Mouse (Mus musculus) ES-Bruce4 (cell line): Measurements from ENCODE around the gene Tnf. TPM values are rescaled to one million over a fixed set of nuclear protein-coding genes. Genes with fewer than 3 reads are reported as not detected.
A peak's percentile ranks its signal among the peaks of the same experiment; 100 is the strongest.

ENCODE experiments used
- H3K27ac ChIP-seq: 2 replicates; pipeline ENCODE4 v1.5.1; 2012; ENCODE audit warnings: low read length, inconsistent platforms; ENCODE audit not compliant: insufficient read depth
- H3K27me3 ChIP-seq: 2 replicates; pipeline ENCODE4 v1.6.1; 2012; ENCODE audit warnings: mild to moderate bottlenecking, low read length, inconsistent platforms; ENCODE audit not compliant: control insufficient read depth, poor library complexity, insufficient read depth, severe bottlenecking
- H3K36me3 ChIP-seq: 2 replicates; pipeline ENCODE4 v1.6.1; 2012; ENCODE audit warnings: inconsistent platforms, mild to moderate bottlenecking, low read length, moderate library complexity; ENCODE audit not compliant: control insufficient read depth, poor library complexity, insufficient read depth, severe bottlenecking
- H3K4me1 ChIP-seq: one replicate; pipeline ENCODE4 v1.8.1; 2011; ENCODE audit warnings: low read length; ENCODE audit not compliant: control insufficient read depth, insufficient read depth
- H3K4me3 ChIP-seq: 2 replicates; pipeline ENCODE4 v1.5.1; 2011; ENCODE audit warnings: low read depth, mild to moderate bottlenecking, low read length
- H3K9ac ChIP-seq: 2 replicates; pipeline ENCODE4 v1.6.1; 2012; ENCODE audit warnings: low read depth, mild to moderate bottlenecking, inconsistent platforms; ENCODE audit not compliant: poor library complexity, severe bottlenecking
- H3K9me3 ChIP-seq: replicated peaks from 2 replicates; pipeline ENCODE4 v1.6.1; 2012; ENCODE audit warnings: mild to moderate bottlenecking, low read length, inconsistent platforms; ENCODE audit not compliant: control insufficient read depth, poor library complexity, insufficient read depth, severe bottlenecking
- CTCF ChIP-seq: IDR thresholded peaks from one replicate; pipeline ENCODE4 v1.8.1; 2011; ENCODE audit warnings: low read depth, low read length
- EP300 ChIP-seq: IDR thresholded peaks from 2 replicates; pipeline ENCODE4 v1.6.1; 2011; ENCODE audit warnings: low read depth, low read length; ENCODE audit not compliant: insufficient read depth
- POLR2A ChIP-seq: IDR thresholded peaks from one replicate; pipeline ENCODE4 v1.8.1; 2011; ENCODE audit warnings: low read length; ENCODE audit not compliant: insufficient read depth
- polyA plus RNA-seq: library from polyadenylated mRNA; stranded (reverse); fragments of >200 nt; gene quantifications from 2 replicates; pipeline ENCODE4 v1.2.4, GENCODE M21; 2011; ENCODE audit warnings: low read depth; ENCODE audit not compliant: missing spikeins, insufficient read depth, insufficient read length

The Tnf gene
- polyA plus RNA-seq, 1 experiment = not detected

DNA sequence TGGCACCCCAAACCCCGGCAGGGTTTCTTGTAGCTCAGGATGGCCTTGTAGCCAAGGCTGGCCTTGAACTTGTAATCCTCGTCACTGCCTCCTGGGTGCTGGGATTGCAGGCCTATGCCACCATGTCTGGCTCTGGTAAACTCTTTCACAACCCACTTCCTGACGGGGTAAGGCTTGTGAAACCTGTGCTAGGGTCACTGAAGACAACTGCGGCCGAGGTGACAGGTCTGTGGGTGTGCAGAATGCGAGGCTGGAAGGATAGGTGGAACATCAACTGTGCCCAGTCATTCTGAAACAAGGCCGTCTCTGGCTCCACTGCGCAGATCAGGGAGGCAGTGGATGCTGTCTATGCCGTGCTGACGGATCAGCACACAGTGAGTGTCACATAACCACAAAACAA is 29.2 kb upstream of the Tnf start:
- TF ChIP-seq CTCF = no peak
- no peak for TF ChIP-seq POLR2A
- TF ChIP-seq EP300 = no peak
- Histone ChIP-seq H3K36me3 (peaks cover 9% of the 10 kb centered on the region; the same call in 1 of the 2 replicates), H3K9ac (no peak overlapping the region), H3K9me3 (no peaks in the 10 kb centered on the region), H3K27ac (no peak overlapping the region), H3K4me3 (no peak overlapping the region), H3K27me3 (no peaks in the 10 kb centered on the region), H3K4me1 (no peaks in the 10 kb centered on the region)

DNA sequence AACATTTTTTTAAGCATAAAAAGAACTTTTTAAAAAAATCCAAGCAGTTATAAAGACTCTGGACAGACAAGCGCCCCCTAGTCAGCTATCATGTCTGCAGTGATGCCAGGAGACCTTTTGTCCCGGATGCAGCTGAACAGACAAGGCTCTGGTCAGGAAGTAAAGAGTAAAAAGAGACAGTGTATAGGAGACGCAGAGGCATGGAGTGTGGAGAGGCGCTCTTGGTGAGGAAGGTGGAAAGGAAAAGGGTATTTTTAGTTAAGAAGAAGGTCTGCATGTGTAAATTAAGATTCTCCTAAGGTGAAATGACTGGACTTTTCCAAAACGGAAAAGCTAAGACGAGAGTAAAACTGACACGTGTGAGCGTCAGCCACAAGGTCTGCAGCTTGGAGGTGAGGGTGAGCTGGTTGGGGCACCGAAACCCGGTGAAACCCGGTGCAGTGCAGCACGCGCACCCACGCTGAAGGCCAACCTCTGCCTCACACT is 24.8 kb upstream of the Tnf start:
- peaks cover 9% of the 10 kb centered on the region; the same call in 1 of the 2 replicates for H3K36me3 ChIP-seq
- H3K27me3 ChIP-seq = no peaks in the 10 kb centered on the region
- H3K4me3 ChIP-seq = no peak overlapping the region
- no peak overlapping the region for H3K27ac ChIP-seq
- H3K9me3 ChIP-seq = no peaks in the 10 kb centered on the region
- H3K9ac ChIP-seq = no peak overlapping the region
- no peak for TF ChIP-seq CTCF
- no peak for TF ChIP-seq EP300
- no peak for TF ChIP-seq POLR2A
- H3K4me1 ChIP-seq = no peaks in the 10 kb centered on the region

DNA sequence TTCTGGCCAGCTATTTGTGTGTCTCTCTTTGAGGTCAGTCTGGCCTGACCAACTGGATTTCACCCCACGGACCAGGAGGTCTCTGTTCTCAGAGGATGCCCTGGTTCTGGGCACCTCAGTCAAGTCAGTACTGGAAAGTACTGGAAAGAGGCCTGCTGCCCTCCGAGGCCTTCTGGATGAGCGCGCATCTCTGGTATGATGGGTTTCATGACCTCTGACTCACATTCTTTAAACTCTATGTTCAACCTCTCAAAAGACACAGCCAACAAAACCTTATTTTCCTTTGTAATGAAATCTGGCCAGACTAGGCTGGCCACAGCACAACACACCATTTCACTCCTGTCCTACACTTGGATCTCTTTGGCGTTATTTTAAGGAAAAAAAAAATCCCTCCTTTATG is 23.6 kb upstream of the Tnf start:
- H3K9ac ChIP-seq = no peak overlapping the region
- H3K4me1 ChIP-seq = no peaks in the 10 kb centered on the region
- H3K27ac ChIP-seq = no peak overlapping the region
- H3K27me3 ChIP-seq = no peaks in the 10 kb centered on the region
- no peak overlapping the region for H3K4me3 ChIP-seq
- TF ChIP-seq CTCF = no peak
- TF ChIP-seq POLR2A = no peak
- no peak for TF ChIP-seq EP300
- H3K9me3 ChIP-seq = no peaks in the 10 kb centered on the region
- H3K36me3 ChIP-seq = peaks cover 3% of the 10 kb centered on the region; the same call in 1 of the 2 replicates

DNA sequence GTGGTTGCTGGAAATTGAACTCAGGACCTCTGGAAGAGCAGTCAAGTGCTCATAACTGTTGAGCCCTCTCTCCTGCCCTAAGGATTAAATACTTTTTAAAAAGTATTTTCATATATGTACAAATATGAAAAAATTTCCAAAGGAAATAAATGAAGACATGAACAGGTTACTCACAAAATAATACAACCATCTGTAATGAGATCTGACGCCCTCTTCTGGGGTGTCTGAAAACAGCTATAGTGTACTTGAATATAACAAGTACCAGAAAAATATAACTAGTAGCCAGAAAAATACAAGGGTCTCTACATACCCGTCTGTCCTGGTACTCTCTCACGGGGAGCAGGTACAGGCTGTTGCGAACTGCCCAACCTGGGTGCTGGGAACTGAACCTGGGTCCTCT is 22.8 kb upstream of the Tnf start:
- Histone ChIP-seq H3K4me3 (no peak overlapping the region), H3K4me1 (no peaks in the 10 kb centered on the region), H3K9ac (no peak overlapping the region), H3K27ac (no peak overlapping the region), H3K27me3 (no peaks in the 10 kb centered on the region), H3K36me3 (0 out of 2 replicates have a peak, but pooled peaks cover 3% of the 10 kb centered on the region), H3K9me3 (no peaks in the 10 kb centered on the region)
- no peak for TF ChIP-seq CTCF
- TF ChIP-seq POLR2A = no peak
- no peak for TF ChIP-seq EP300

DNA sequence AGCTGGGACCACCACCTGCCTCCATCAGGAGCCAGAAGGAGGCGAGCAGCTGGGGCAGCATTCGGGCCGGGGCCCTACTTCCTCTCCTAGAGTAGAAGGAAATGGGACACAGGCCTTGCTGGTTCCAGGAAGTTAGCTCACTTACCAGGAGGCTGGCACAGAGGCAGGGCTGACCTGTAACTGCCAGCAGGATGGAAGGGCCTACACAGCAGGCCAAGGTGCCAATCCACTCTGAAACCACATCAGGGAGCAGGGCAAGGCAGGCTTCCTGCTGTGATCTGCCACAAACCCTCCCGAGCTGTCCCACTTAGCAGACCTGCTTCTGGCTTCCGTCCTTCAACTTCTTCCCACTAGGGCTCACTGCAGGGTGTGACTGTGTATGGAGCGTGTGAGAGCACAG is 20.5 kb upstream of the Tnf start:
- Histone ChIP-seq H3K4me1 (no peaks in the 10 kb centered on the region), H3K36me3 (no peaks in the 10 kb centered on the region), H3K4me3 (no peak overlapping the region), H3K27me3 (no peaks in the 10 kb centered on the region), H3K9me3 (no peaks in the 10 kb centered on the region), H3K27ac (no peak overlapping the region), H3K9ac (no peak overlapping the region)
- TF ChIP-seq EP300 (no peak), CTCF (no peak), POLR2A (no peak)

DNA sequence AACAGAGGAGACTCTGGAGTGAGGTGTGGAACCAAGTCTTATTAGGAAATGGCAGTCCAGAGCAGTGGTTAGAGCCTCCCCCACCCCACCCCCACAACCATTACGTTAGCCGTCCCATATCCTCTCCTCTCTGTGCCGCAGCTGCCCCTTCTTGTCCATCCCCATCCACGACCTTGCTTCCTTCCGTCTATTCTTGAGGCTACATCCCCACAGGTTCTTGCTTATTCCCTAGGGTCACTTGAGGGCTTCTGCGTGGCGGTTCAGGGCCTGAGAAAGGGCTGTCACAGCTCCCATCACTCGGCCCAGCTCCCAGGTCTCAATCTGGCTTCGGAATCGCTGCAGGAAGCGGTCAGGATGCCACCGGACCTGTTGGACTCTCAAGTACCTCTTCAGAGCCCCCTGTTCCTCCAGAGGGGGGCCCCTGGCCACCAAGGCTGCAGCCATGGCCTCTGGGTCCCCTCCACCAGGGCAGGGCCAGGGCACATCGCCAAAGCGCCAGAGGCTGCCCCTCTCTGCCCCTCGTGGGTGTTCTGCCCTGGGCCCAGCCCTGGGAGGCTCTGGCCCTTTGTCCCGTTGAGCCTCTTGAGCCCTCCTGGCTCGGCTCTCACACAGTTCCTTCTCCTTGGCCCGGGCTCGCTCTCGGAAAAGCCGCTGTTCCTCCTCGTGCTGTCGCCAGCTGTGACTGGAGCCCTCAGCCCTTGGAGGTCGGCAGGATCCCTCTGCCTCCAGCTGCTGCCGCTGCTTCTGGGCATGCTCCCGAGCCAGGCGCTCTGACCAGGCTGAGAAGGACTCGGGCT is 18.5 kb upstream of the Tnf start, which contains the start of gene Gm16181:
Gm16181 (plus strand) TSS at position 679 of the 797 bp plus-strand sequence.
- Histone ChIP-seq H3K27ac (no peak within 1 kb of the TSS), H3K4me1 (no peaks in the 10 kb centered on the region), H3K9ac (peak within 1 kb of the TSS; percentile 78), H3K9me3 (no peaks in the 10 kb centered on the region), H3K27me3 (no peaks in the 10 kb centered on the region), H3K4me3 (peak within 1 kb of the TSS; percentile 18), H3K36me3 (no peaks in the 10 kb centered on the region)
- no peak for TF ChIP-seq POLR2A
- TF ChIP-seq CTCF = no peak
- no peak for TF ChIP-seq EP300
